Mouse (Mus musculus): ENCODE data around the gene Nfatc2.
A peak's percentile ranks its signal among the peaks of the same experiment; 100 is the strongest.

Gene Nfatc2

DNA sequence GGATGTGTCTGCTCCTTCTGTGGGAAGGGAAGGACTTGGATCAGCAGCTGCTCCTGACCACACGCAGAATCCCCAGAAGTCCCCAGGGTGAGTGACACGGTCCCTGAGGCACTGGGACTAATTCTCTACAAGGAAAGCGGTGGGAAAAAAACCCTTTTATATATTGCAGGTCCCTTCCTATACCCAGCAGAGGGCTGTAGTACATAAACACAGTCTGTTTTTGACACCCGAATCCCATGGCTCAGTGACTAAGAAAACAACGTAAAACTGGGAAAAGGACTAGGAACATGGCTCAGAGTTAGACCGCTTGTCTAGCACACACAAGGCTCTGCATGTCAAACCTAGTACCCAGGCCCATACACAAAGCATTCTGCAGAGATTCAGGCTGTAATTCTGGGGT is 101.2 kb downstream of the Nfatc2 start:
- no peak for DNase-seq (ENCODE audit: low read depth in 1 of 2, low spot score in 2 of 2)

DNA sequence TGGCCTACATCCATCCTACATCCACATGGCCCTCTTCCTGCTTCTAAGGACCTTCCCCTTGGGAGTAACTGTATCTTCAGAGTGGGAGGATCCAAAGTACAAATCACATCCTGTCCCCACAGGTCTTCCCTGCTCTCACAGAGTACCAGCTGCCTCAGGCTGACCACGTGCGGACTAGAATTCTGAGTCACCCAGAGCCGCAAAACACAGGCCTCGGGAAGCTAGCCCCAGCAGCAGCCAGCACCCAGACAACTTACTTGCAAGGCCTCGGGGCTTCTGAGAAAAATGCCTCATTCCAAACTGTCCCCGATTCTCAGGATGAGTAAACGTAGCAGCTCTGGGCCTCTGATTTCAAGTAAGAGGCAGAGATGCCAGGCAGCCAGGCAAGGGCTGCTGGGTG is 109.7 kb downstream of the Nfatc2 start:
- no peak for DNase-seq (ENCODE audit: low read depth in 1 of 2, low spot score in 2 of 2)

DNA sequence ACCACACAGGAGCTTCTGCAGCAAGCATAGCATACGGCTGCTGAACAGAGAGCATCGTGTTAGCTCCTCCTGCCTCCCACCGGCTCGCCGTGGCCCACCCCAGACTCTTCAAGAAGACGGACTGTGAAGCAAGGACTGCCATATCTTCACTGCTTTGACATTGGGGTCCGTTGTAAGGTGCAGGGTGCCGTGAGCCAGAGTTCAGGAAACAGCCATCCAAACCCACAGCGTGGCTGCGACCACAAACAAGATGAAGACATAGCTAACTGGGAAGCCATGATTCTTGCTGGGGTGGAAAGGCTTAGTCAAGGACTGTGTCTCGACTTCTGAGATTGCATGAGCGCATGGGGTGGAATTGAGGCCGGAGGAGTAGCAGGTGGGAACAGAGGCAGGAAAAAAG is 111.5 kb downstream of the Nfatc2 start:
- no peak for DNase-seq (ENCODE audit: low read depth in 1 of 2, low spot score in 2 of 2)

DNA sequence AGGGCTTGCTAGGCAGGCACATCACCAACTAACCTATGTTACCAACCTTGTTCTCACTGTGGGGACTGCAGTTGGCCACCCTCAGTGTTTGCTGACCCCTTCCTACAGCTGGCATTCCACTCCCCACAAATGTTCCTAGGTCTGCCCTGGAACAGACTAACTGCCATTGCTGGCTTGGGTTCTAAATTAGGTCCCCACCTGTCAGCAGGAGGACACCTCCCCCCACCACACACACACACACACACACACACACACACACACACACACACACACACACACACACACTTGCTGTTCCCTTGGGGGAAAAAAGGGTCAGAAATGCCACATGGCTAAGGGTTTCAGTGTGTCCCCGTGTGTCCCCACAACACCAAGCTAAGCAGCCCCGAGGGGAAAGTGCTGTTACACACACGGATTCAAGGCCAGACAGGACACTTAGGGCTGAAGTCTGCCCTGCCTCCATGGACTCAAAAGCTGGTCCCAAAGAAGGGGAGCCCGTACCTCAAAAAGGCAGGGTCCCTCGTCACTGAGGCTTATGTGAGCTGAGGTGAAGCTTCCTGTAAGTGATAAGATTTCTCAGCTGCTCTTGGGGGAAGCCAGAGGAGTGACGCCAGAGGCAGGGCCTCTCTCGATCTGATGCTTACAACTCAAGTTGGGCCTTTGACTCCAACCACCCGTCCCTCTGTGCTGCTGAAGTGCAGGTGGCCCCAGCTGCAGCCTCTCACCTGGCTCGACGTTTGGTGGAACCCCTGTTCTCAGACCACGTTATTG is 113.1 kb downstream of the Nfatc2 start:
- DNase-seq (ENCODE audit: low read depth in 1 of 2, low spot score in 2 of 2): no peak

DNA sequence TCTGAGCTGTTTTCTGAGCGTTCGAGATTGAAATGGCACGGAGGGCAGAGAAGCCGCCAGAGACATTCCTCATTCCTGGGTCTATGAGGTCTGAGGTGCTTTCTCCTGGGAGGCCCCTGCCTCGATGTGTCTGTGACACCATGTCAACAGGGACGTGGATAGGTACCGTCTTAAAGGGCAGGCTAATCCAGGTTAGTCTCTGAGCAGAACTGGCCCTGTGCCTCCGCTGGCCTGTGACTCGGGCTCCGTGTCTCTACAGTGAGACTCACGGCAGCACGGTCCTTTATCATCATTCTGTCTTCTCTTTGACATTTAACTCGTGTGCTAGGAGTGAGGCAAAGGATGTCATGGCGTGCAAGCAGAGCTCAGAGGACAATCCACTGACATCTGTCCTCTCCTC is 120.3 kb downstream of the Nfatc2 start:
- DNase-seq (ENCODE audit: low read depth in 1 of 2, low spot score in 2 of 2): no peak

DNA sequence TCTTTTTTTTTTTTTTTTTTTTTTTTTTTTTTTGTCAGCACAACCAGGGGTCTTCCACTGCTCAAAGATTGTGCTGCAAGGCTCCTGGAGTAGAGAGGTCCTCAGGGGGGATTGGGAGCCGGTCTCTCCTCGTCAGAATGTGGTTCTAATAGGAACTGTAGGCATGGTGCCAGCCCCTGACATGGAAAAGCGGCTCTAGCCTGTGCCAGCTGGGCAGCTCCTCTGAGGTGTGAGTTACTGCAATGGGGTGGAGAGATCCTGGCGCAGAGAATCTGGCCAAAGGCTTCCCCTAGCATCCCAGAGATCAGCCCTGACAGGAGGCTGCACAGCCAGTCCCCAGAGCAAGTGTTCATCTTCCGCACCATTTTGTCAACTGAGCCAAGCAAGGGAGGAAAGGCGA is 120.8 kb downstream of the Nfatc2 start:
- DNase-seq (ENCODE audit: low read depth in 1 of 2, low spot score in 2 of 2): no peak

DNA sequence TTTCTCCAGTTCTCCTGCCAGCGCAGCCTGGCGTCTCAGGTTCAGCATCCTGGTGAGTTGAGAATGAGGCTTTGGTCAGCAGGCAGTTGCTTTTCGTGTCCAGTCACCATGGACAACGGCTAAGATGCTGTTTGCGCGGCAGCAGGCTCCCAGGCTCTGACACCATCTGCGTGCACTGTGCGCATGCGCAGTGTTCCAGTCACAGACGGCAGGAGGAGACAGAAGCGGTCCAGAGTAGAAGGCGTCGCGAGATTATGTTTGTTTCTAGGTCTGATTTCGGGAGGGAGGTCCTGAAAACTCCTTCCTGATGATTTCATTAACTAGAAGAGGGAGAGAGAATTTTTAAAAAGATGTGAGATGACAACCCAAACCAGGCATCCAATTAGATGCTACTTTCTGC is 121.5 kb downstream of the Nfatc2 start:
- no peak for DNase-seq (ENCODE audit: low read depth in 1 of 2, low spot score in 2 of 2)

DNA sequence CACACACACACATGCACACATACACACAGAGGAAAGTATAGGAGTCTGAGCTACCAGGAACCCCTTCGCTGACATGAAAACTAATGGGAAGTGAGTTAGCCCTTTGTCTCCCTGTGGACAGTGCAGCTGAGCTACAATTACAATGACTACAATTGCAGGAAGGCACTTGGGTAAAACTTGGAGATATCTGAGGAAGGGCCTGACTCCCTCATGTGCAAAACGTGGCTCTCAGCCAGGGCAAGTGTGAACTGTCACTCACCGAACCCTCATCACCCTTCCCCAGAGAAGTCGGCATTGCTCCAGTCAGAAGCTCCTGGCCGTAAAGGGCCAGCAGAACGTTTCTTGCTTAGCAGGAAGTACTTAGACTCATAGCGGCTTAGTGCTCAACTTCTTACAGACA is 123.0 kb downstream of the Nfatc2 start:
- DNase-seq (ENCODE audit: low read depth in 1 of 2, low spot score in 2 of 2): no peak

DNA sequence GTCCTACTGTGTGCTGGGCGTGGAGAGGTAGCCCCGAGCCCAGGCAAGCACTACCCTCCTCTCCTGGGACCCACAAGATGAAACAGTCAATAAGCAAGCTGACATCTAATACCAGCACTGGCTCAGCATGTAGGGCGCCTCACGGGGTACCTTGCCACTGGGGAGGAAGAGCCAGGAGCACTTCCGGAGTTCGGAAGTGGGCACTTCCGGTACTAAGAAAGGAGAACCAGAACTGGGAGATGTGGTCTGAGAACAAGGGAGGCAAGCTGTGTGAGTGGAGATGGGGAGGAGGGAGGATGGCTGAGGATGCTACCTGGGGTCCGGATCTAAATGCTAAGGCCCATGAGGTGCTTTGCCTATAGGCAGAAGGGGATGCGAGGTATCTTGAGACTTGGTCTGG is 128.0 kb downstream of the Nfatc2 start:
- no peak for DNase-seq (ENCODE audit: low read depth in 1 of 2, low spot score in 2 of 2)

DNA sequence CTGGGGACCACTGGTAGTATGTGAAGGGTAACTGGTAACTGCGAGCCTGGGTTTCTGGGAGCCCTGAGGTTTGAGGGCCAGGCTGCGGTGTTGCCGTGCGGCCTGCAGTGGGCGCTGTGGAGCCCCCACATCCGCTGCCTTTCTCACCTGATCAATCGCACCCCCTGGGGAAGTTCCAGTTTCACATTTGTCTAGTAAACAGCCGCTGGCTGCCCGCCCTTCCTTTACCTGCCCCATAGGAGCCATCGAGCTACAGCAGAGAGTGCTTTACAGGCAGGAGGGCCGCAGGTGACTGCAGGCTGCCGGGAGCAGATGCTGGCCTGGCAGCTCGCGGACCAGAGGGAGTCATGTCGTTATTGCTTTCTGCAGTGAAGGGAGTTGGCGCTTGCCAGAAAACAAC is 128.6 kb downstream of the Nfatc2 start:
- peak; percentile 13 to 67 for DNase-seq (ENCODE audit: low read depth in 1 of 2, low spot score in 2 of 2)

DNA sequence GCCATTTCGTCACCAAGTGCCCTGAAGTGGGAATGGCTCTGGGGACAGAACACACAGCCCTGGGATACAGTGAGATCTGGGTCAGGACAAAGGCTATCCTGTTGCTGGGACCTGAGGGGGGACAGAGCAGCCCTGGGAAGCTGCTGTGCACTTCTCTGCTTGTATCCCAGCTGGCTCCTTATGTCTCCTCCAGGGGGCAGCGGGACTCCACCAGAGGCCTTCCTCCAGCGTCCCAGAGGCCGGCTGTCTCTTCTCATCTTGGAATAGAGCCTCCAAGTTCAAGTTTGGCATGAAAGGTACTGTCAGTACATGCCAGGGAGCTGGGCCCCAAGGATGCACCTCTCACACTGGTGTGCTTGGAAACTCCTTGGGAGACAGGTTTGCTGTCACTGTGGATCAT is 132.4 kb downstream of the Nfatc2 start:
- peak in 1 of 2 experiments; percentile 41 for DNase-seq (ENCODE audit: low read depth in 1 of 2, low spot score in 2 of 2)

DNA sequence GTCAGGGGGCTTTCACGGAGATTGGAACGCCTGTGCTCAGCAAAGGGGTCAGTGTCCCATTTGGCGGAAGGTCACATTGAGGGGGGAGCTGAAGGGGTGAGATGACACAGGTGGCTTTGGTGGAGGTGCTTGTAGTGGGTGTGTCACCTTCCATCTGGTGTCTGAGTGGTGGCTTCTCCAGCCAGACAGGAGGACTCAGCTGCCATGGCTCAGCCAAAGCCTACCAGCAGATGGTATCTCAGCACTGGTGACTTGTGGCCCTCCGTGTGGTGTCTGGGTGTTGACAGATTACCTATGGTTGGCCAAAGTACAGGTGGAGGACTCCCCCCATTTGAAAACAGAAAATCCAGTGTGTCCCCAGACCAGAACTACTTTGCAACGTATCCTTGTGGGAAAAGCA is 134.3 kb downstream of the Nfatc2 start:
- DNase-seq (ENCODE audit: low read depth in 1 of 2, low spot score in 2 of 2): no peak

DNA sequence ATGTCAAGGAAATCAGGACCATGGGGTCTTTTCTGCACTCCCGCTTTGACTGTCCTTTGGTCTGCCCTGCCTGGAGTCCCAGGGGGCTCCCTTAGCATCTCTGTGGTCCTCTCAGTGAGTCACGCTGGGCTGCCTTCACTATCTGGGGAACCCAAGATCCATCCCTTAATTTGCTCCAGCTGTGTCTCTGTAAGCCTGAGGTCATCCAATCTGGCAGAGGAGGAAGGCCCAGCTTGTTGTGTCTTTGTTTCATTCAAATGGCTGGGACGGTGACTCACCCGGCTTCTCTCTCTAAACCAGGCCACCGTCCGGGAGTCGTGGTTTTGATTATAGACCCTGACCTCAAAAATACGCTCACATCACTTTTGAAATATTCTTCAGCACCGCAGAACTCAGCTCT is 135.4 kb downstream of the Nfatc2 start:
- no peak for DNase-seq (ENCODE audit: low read depth in 1 of 2, low spot score in 2 of 2)

DNA sequence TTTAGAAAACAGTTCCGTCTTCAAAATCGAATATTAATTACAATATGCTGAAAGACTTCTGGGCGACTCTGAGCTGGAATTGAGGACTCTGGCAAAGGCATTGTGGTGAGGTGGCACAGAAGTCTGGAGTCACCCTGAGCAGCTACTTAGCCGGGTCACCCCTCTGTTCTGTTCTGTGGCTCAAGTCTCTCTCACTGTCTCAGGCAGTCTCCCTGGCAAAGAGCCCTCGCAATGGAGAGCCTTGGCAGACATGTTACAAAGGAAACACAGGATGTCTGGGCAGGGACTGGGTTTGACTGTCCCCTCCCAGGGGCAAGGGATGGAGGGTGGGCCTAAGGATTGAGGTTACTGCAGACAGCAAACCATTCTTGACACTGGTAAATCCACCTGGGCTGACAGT is 135.8 kb downstream of the Nfatc2 start:
- no peak for DNase-seq (ENCODE audit: low read depth in 1 of 2, low spot score in 2 of 2)

DNA sequence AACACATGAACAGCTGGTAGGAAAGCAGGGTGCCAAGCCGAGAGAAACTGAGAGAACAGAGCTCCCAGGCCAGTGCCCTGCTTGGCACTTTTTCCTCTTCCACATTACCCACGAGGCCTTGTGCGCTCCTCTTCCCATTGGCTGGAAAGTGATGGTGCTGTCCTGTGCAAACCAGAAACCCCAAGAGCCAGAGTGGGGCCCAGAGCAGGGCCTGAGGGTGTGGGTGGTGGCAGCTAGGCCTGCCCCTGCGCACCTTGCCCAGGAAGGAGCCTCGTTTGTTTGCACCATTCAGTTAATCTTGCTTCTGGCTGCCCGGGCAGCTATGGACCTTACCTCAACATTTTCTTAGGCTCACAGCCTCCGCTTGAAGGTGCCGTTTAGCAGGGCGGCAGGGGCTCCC is 139.6 kb downstream of the Nfatc2 start:
- no peak for DNase-seq (ENCODE audit: low read depth in 1 of 2, low spot score in 2 of 2)

DNA sequence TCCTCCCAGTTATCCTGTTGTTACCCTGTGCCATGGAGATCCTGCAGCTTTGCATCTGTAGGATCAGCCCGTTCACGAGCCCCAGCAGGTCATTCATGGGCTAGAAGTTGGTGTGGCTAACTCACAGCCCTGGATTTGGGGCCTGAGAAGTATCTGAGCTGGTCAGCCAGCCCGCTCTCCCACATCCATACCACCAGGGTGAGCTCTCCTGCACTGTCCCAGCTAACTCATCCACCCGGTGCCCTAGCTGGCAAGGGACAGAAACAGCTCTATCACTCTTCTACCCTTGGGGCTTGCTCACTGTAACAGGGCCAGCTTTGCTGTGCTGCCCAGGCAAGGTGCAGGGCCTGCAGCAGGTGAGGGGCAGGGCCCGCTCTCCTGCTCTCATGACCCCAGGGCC is 141.8 kb downstream of the Nfatc2 start:
- DNase-seq (ENCODE audit: low read depth in 1 of 2, low spot score in 2 of 2): no peak

DNA sequence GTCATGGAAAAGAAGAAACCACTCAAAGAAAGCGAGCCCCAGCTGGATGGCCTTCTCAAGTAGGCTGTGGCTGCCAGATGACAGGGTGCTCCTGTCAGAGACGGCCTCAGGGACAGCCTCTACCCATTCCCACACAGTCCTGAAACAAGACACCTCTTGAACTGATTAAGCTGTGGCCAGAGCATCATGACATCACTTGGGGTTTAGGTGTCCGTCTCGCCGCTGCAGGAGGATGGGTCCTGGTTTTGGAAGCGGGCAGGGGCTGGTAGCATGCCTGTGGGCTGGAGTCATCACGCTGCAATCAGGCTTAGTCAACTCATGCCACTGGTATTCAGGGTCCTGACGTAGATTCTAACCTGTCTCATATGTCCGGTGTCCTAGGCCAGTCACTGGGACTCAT is 142.9 kb downstream of the Nfatc2 start:
- DNase-seq (ENCODE audit: low read depth in 1 of 2, low spot score in 2 of 2): no peak

DNA sequence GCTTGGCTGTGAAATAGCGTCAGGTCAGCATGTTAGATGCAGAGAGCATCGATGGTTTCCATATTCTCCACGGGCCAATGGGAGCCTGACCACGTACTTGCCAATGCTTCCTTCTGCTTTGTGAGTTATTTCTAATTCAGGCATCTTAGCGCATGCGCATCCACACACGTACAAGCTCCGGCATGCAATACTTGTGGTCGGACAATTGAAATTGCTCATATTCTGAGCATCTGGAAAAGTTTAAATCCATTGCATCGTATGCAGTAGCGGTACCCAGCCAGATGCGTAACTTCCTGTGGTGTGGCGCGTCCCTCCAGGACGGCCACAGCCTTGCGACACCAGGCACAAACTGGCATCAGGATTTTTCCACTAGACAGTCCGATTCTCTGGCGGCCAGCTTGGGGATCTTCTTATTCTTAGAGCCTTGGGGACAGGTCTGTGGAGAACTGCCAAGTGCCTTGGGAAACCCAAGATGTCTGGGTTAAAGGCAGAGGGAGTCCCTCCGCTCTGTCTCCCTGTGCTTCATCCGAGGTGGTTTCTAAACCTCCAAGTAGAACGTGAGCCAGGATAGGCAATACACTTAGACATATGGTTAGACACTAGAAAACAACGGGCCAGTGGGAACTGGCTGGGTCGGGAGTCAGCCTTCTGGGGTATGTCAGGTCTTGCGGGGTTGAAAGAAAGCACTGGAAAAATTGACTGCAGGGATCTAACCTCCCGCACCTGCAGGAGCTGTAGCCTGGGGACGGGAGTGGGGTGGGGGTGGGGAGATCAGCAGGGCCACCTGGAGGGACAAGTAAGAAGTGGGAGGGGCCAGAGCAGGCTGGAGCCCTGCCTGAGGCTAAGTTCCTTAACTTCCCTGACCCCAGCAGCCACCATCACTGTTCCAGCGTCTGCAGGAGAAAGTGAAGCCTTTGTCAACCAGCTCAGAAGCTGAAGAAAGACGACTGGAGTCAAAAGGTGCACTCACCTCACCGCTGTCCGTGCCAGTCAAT is 149.4 kb downstream of the Nfatc2 start:
- peak in 1 of 2 experiments; percentile 14 for DNase-seq (ENCODE audit: low read depth in 1 of 2, low spot score in 2 of 2)

DNA sequence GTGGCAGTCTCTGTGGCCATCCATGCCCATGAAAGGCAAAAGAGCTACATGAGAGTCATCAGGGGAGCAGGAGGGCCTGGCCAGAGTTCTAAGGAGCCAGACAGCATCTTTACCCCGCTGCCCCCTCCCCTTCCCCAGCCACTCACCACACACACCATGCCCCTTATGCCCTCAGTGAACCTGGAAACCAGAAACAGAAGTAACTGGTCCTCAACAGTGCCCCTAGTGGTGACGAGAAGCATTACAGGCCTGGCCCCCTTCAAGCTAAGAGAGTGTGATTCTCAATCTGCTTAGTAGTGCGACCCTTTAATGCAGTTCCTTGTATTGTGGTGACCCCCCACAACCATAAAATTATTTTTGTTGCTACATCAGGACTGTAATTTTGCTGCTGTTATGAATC is 150.5 kb downstream of the Nfatc2 start:
- DNase-seq (ENCODE audit: low read depth in 1 of 2, low spot score in 2 of 2): no peak

DNA sequence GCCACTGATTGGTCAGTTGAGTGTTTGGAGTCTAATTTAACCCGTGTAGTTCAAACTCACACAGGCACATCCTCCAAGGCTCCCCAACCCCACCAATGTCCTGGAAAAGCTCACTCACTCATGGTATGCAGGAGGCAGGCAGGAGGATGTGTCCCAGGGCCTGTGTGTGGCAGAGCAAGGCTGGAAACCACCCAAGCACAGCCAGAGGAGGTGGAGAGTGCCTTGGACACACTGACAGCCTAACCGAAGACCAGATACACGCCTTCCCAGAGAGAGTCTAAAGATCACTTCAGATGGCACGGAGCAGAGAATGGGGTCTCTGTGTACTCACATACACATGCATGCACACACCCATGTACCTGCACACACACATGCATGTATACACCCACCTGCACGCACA is 153.4 kb downstream of the Nfatc2 start:
- DNase-seq (ENCODE audit: low read depth in 1 of 2, low spot score in 2 of 2): no peak

DNA sequence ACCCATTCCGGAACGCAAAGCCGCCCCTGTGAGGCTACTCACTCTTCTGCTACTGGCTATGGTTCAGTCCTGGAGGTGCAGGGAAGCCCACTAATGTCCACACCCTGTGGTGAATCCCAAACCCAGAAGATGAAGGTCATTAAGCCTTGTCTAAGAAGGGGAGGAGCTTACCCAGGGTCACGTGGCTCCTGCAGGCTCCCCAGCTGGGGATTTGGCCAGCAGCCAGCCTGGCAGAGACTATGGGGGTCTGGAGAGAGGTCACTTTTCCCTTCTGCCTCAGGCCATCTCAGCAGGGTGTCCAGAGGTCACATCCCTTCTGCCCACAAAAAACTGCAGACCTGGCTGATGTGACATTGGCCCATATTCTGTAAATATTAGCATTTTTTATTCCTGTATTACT is 153.9 kb downstream of the Nfatc2 start:
- no peak for DNase-seq (ENCODE audit: low read depth in 1 of 2, low spot score in 2 of 2)

DNA sequence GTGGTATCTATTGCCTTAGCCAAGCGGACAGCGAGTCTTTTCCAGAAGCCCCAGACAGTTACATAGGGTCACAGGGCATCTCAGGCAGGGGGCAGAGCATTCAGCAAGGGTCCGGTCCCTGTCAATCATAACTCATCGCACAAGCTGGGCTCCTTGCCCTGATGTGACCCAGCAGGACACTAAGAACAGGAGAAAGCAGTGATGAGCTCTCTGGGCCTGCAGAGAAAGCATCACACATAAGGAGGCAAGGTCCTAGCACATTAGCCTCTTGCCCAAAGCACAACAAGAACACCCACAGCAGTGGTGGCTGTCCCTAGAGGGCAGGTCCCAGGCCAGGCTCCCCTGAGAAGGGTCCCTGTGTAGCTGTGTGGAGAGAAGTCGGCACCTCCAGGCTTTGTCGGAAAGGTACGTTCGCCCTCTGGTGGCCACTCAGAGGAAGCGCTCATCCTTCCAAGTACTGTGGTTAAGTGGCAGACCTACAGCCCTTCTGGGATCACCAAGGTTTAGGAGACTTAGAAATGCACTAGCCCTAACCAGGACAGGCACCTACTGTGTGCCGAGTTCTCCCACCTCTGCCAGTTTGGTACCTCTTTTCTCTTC is 156.1 kb downstream of the Nfatc2 start:
- DNase-seq (ENCODE audit: low read depth in 1 of 2, low spot score in 2 of 2): peak in 1 of 2 experiments; percentile 8

Data from monocyte, adult 2 months (primary cell).